Mouse (Mus musculus): ENCODE measurements around the gene Zbtb20.
"Not testable (repeated sequence)": the region's sequence is repeated elsewhere in the genome, so short reads cannot be mapped to it uniquely, and the experiment has no call there.

Zbtb20 gene

DNA sequence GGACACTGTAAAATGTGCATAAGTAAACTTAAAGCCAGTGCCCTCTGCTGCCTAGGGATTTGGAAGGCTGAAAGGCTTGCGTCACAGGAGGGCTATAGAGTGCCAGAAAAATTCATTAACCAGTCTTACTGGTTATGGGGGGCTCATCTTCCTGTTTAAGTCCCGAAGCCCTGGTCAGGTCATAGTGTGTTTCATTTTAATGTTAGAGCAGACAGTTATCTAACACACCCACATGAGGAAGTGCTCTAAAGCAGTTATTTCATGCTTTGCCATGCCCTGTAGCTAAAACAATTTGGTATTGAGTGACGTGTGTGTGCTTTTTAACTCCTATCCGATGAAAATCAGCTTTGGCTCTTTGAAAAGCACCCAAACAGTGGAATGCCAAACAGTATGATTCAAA, 34.3 kb downstream of the Zbtb20 start:
- DNase-seq (ENCODE audit: low read depth in 1 of 2, low spot score in 2 of 2): no peak

GRCm38 (mm10) chr16:42910716-42911115, 35.0 kb downstream of the Zbtb20 start:
- no peak for DNase-seq (ENCODE audit: low read depth in 1 of 2, low spot score in 2 of 2)

DNA sequence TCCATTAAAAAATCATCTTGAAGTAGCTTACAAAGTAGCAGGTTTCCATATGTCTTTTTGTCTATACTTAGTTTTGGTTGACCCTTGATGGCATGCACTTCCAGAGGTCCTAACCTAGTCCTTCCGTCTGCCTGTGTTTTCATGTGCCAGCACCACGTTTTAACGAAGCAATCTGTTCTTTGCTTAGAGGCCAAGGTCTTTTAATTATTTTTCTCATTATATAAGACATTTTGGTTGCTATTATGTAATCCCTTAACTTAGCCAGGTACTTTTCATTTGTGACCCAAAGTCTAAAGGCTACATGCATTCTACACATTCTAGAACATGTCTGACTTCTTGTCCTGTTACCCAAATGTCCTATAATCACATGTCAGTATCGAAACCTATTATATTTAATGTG, 35.6 kb downstream of the Zbtb20 start:
- no peak for DNase-seq (ENCODE audit: low read depth in 1 of 2, low spot score in 2 of 2)

DNA sequence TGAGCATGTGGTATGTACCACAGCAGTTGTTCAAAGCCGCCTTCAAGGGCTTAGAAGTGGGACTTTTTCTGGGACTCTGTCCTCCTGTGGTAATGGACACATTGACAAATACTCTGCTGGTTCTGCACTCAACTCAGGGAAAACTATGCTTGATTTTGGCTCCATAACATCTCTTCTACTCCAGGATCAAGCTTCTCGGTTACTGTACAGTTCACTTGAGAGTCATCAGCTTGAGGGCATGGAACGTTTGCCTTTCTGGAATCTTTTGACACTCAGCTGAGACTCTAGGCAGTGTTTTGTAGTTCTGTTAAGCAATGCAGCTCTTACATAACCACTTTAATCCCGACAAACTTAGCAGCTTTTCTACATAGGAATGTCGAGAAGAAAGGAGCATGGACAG, 36.1 kb downstream of the Zbtb20 start:
- no peak for DNase-seq (ENCODE audit: low read depth in 1 of 2, low spot score in 2 of 2)

DNA sequence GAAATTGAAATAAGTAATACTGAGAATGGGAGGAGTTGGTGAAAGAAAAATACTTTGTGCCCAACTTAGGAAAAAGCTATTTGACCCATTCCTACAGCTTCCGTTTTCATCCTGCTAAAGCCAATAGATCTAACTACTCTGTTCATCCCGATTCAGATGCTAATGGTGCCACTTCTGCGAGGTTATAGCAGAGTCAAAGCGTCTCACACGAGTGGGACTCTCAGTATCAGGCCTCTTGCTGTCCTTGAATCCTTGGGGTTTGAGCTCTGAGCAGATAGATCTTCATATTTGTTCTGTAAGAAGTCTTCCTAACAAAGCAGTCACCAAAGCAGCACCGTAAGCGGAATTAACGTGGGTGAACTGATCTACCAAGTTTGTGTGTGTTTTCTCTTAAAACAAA, 37.6 kb downstream of the Zbtb20 start:
- DNase-seq (ENCODE audit: low read depth in 1 of 2, low spot score in 2 of 2): no peak

DNA sequence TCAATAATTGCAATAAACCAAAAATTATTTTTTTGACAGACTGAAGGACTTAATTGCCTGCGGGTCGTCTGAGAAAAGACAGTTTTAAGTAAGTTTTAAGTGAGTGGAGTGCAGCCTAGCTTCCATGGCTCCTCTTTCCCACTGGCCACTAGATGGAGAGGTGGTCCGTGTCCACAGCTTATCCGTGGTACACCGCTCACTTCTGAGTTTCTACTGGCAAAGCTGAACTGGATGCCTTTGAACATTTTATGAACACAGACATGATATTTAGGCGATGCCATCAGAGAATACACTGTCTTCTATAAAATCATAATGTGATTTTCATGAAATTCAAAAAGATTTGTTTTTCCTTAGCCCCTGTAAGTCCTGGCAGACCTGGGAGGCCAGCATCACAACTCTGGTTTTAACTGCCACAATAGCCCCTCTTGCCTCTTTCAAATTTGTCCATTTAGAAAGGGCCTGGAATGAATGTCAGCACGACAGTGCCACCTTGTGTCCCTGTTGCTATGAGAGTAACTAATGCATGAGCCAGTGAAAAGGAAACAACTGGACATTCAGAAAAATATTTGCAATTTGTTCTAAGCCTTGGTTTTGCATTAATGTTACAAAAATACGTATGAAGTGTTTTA, 38.9 kb downstream of the Zbtb20 start:
- no peak for DNase-seq (ENCODE audit: low read depth in 1 of 2, low spot score in 2 of 2)

GRCm38 (mm10) chr16:42919992-42920760, 44.5 kb downstream of the Zbtb20 start:
- no peak for DNase-seq (ENCODE audit: low read depth in 1 of 2, low spot score in 2 of 2)

DNA sequence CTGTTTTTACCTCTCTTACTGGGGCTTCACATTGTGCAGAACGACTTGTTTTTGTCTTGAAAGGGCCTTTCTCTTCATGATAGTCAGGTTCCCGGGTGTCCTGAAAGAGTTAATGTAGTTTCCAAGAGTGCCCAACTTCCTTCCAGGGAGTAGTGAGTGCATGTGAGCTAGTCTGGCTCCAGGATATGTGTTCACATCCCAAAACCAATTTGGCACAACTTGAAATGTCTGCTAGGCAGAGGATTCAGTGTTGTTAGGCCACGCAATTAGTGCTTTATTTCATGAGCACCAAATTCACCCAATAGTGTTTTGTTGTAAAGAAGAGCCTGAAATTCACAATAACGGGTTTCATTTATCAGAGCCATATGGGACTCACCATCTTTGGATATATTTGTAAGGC, 45.8 kb downstream of the Zbtb20 start:
- no peak for DNase-seq (ENCODE audit: low read depth in 1 of 2, low spot score in 2 of 2)

- DNase-seq (ENCODE audit: low read depth in 1 of 2, low spot score in 2 of 2): no peak
Measured at GRCm38 (mm10) chr16:42938211-42938610, 62.5 kb downstream of the Zbtb20 start.

- DNase-seq (ENCODE audit: low read depth in 1 of 2, low spot score in 2 of 2): no peak
Measured at GRCm38 (mm10) chr16:42947016-42947415, 71.3 kb downstream of the Zbtb20 start.

DNA sequence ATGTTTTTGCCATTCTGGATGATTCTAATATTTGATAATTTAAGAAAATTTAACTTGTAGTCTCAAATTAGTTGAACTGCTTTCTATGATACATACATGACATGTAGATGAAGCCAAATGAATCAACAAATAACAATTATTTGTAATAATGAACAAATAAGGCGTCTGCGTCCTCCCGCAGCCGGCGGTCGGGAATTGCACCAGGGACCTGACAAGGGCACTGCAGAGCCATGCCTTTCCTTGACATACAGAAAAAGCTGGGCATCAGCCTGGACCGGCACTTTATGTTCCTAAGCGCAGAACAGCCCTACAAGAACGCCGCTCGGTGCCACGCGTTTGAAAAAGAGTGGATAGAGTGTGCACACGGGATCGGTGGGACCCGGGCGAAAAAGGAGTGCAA, 79.7 kb downstream of the Zbtb20 start:
- DNase-seq (ENCODE audit: low read depth in 1 of 2, low spot score in 2 of 2): not testable (repeated sequence)

DNA sequence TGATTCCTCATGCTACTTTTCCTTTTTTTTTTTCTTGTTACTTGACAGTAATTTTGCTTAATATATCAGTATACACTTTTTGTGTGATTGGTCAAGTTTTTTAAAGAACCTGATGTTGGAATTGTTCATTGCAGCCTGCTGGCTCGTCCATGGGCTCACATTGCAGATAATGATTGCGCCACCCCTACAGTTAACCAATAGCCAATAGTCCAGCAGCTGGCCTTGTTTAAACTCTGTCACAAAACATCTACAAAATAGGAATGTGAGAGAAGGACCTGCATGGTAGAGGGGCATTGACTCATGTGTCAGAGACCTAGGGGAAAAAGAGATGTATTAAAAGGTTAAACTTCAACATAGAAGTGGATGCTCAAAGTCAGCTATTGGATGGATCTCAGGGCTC, 97.2 kb downstream of the Zbtb20 start:
- no peak for DNase-seq (ENCODE audit: low read depth in 1 of 2, low spot score in 2 of 2)

- no peak for DNase-seq (ENCODE audit: low read depth in 1 of 2, low spot score in 2 of 2)
Measured at GRCm38 (mm10) chr16:42998896-42999295, 123.2 kb downstream of the Zbtb20 start.

GRCm38 (mm10) chr16:43026351-43026750, 150.7 kb downstream of the Zbtb20 start:
- no peak for DNase-seq (ENCODE audit: low read depth in 1 of 2, low spot score in 2 of 2)

DNA sequence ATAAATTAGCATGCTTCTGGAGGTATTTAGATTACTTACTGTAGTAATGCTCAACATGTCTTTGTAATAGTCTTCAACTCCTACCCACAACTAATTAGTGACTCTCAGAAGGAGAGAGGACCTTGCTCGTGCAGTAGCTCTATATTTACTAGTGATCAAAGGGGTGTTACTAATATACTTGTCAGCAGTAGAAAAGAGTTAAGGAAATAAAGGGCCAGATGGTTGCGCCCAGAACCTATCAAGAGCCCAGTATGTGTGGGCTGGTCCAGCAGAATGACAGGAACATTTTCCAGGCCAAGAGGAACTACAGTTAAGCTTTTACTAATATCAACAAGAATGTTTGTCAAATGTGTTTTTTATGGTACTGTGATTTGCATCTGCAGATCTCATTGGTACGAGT, 153.6 kb downstream of the Zbtb20 start:
- DNase-seq (ENCODE audit: low read depth in 1 of 2, low spot score in 2 of 2): no peak

DNA sequence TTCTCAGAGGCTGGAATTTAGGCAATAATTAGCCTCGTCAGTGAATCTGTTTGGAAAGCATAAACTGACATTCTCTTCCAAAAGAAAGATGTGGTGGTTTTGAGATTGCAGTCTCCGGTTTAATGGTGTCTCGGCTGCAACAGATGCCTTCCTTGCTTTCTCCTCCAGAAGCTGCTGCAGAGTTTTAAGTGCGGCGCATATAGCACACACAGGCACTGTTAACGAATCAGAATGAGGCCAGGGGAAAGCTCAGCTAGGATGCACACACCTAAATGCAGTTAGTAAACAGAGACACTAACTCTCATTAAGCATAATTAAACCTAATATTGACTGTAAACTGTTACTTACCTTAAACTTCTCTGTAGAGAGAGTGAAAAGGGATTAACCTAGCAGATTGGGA, 160.0 kb downstream of the Zbtb20 start:
- no peak for DNase-seq (ENCODE audit: low read depth in 1 of 2, low spot score in 2 of 2)

- DNase-seq (ENCODE audit: low read depth in 1 of 2, low spot score in 2 of 2): no peak
Measured at GRCm38 (mm10) chr16:43036510-43036909, 160.8 kb downstream of the Zbtb20 start.

- no peak for DNase-seq (ENCODE audit: low read depth in 1 of 2, low spot score in 2 of 2)
Measured at GRCm38 (mm10) chr16:43037320-43037719, 161.6 kb downstream of the Zbtb20 start.

- no peak for DNase-seq (ENCODE audit: low read depth in 1 of 2, low spot score in 2 of 2)
Measured at GRCm38 (mm10) chr16:43045611-43046010, 169.9 kb downstream of the Zbtb20 start.

GRCm38 (mm10) chr16:43046686-43047085, 171.0 kb downstream of the Zbtb20 start:
- no peak for DNase-seq (ENCODE audit: low read depth in 1 of 2, low spot score in 2 of 2)

DNA sequence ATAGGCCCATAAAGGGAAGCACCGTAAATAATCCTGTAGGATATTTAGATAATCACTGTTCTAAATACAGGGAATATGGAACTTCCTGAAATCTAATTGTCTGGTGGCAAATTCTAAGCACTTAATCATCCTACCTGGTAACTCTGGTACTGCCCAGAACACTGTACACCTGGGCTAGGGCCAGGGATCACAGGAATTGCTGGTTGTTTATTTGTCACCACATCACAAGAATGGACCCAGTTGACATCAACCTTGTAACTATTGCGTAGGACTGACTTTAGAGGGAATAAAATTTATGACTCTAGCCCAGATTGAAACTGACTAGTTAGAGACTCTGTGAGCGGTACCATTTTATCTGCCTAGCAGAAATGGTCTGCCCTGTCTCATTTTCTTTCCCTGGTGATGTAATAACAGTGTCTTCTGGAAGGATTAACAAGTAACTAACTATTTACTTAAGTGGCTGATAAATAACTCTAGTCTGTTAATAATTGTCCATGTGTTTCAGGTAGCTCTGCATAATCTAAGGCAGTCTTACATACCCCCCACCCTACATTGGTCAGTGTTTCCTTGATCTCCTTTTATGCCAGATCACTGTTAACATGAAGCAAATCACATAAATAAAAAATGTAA, 194.1 kb downstream of the Zbtb20 start:
- DNase-seq (ENCODE audit: low read depth in 1 of 2, low spot score in 2 of 2): no peak

GRCm38 (mm10) chr16:43071875-43072274, 196.2 kb downstream of the Zbtb20 start:
- no peak for DNase-seq (ENCODE audit: low read depth in 1 of 2, low spot score in 2 of 2)

Measured in monocyte, adult 2 months (primary cell).